ENCODE assay signal across 17 mouse cellular contexts in the genomic region with DNA sequence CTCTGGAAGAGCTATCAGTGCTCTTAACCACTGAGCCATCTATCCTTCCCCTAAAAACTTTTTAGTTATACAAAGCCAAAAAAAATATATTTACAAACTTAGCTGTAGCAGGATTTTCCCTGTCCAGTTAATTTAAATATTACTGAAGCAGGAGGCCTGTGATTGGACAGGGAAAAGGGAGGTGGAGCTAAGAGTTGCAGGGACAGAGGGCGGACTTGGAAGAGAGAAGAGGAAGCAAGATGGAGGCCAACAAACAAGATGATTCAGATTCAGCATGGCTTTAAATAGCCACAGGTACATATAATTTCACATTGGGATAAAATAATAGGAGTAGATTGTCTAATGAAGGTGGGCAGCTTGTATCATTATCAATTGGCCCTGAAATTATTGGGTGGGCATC.
"Had no signal": no experiment of that assay in that cellular context is flagged by ENCODE, and none has a peak within 500 bp of the region (broad histone marks: within the 10 kb centered on the region; RNA-seq: fewer than 3 reads in every experiment).

No protein-coding gene starts in this region.

- H3K27me3 ChIP-seq: kidney, embryonic 15.5 days; limb, embryonic 12.5 days; limb, embryonic 15.5 days had no signal

- H3K4me3 ChIP-seq: kidney, embryonic 15.5 days; left cerebral cortex, adult 2 months; limb, embryonic 12.5 days; limb, embryonic 15.5 days had no signal

- H3K27ac ChIP-seq: kidney, embryonic 15.5 days; left cerebral cortex, adult 2 months; limb, embryonic 12.5 days; limb, embryonic 15.5 days; liver, embryonic 14.5 days; macrophage had no signal

- H3K4me2 ChIP-seq: kidney, embryonic 15.5 days; limb, embryonic 12.5 days; limb, embryonic 15.5 days; liver, embryonic 11.5 days; lung, embryonic 14.5 days had no signal

- H3K9me3 ChIP-seq: kidney, embryonic 15.5 days; limb, embryonic 12.5 days; limb, embryonic 15.5 days had no signal

- DNase-seq: kidney, postnatal 10 days; kidney, postnatal 36 days; layer of hippocampus, postnatal 36 days; left cerebral cortex, postnatal 4 days; liver, postnatal 0 days; lung, embryonic 14.5 days; midbrain, embryonic 14.5 days; thymus, adult 18-20 months; thymus, postnatal 36 days had no signal

- H3K9ac ChIP-seq: kidney, embryonic 15.5 days; limb, embryonic 12.5 days; limb, embryonic 15.5 days; liver, embryonic 14.5 days; liver, postnatal 0 days; lung, embryonic 14.5 days had no signal

- ATAC-seq: liver, postnatal 0 days; lung, postnatal 0 days had no signal
